Mouse (Mus musculus) thymus, adult 2 months (tissue): ENCODE data around the gene Rasa3. TPM values are rescaled to one million over a fixed set of nuclear protein-coding genes. Genes with fewer than 3 reads are reported as not detected.

ENCODE experiments used
- DNase-seq: peaks from one replicate; pipeline ENCODE4 v3.0.0; 2021
- H3K27ac ChIP-seq: fragments of 200-500 bp; 2 replicates; pipeline ENCODE4 v1.5.1; 2012; ENCODE audit warnings: low read length, control low read depth; ENCODE audit not compliant: control insufficient read depth, insufficient read depth
- H3K27me3 ChIP-seq: fragments of 200-500 bp; 2 replicates; pipeline ENCODE4 v1.6.1; 2012; ENCODE audit warnings: mild to moderate bottlenecking, low read length, moderate library complexity, mixed read lengths; ENCODE audit not compliant: control insufficient read depth, insufficient read depth
- H3K36me3 ChIP-seq: fragments of 200-500 bp; 2 replicates; pipeline ENCODE4 v1.6.1; 2012; ENCODE audit warnings: mild to moderate bottlenecking, low read length, moderate library complexity; ENCODE audit not compliant: control insufficient read depth, insufficient read depth
- H3K4me1 ChIP-seq: fragments of 200-500 bp; replicated peaks from 2 replicates; pipeline ENCODE4 v1.6.1; 2012; ENCODE audit warnings: low read length; ENCODE audit not compliant: control insufficient read depth, insufficient read depth
- H3K4me3 ChIP-seq: fragments of 200-500 bp; 2 replicates; pipeline ENCODE4 v1.5.1; 2012; ENCODE audit warnings: mild to moderate bottlenecking, low read length, control low read depth, moderate library complexity; ENCODE audit not compliant: control insufficient read depth, insufficient read depth
- CTCF ChIP-seq: fragments of 200-500 bp; IDR thresholded peaks from 2 replicates; pipeline ENCODE4 v1.5.1; 2012; ENCODE audit warnings: mild to moderate bottlenecking, control low read depth, low read length, moderate library complexity, borderline replicate concordance; ENCODE audit not compliant: control insufficient read depth, poor library complexity, insufficient read depth; ENCODE audit errors: extremely low read depth
- POLR2A ChIP-seq: fragments of 200-500 bp; IDR thresholded peaks from 2 replicates; pipeline ENCODE4 v1.6.1; 2012; ENCODE audit warnings: mild to moderate bottlenecking, low read length, control low read depth, moderate library complexity; ENCODE audit not compliant: control insufficient read depth, poor library complexity, insufficient read depth; ENCODE audit errors: extremely low read depth
- WGBS: fragments of 180-500 bp; shearing (Covaris S2); methylation state at CpG from one replicate; pipeline ENCODE4 v1.1.7; 2018; 5-methylcytosine and 5-hydroxymethylcytosine counted together
- polyA plus RNA-seq: library from polyadenylated mRNA; depleted of rRNA; stranded (reverse); fragments of >200 nt; gene quantifications from 2 replicates; pipeline ENCODE4 v1.2.3, GENCODE M21; 2012

Gene Rasa3
- polyA plus RNA-seq, 1 experiment = 57.5 TPM

DNA sequence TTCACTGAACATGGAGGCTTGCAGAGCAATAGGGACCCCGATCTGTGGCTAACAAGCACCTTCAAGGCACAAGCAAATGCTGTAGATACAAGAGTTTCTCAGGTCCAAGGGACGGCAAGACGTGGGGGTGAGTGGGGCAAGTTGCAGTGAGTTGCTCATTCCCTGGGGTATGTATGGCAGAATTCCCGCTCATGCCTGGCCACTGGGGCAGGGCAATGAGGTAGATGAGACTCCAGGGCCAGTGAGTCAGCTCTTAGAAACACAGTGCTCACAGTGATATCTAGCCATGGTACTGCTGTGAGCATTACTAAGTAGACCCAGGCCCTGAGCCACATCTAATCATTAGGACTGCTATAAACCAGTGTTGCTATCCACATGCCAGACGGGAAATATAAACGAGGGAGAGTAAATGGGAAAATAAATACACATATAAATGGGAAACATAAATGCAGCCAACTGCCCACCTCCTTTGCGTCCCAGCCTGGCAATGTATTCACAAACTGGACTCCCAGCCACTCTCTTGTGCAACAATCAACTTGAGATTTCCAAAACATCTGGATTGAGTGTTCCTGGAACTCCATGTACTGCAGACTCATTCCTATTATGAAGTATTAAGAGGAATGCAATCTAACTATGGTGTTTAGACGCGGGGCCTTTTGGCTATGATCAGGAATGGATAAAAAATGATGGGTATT is 57.0 kb downstream of the Rasa3 start:
- 93% methylated on average over 9 of the region's 9 CpGs for WGBS
- no peak for DNase-seq
- TF ChIP-seq CTCF (no peak), POLR2A (no peak)
- H3K27ac ChIP-seq = 0 out of 2 replicates have a peak overlapping the region, but pooled peaks have one; percentile 15
- no peak overlapping the region for H3K4me3 ChIP-seq
- peaks cover 17% of the 10 kb centered on the region for H3K4me1 ChIP-seq
- H3K27me3 ChIP-seq = no peaks in the 10 kb centered on the region
- no peaks in the 10 kb centered on the region for H3K36me3 ChIP-seq

DNA sequence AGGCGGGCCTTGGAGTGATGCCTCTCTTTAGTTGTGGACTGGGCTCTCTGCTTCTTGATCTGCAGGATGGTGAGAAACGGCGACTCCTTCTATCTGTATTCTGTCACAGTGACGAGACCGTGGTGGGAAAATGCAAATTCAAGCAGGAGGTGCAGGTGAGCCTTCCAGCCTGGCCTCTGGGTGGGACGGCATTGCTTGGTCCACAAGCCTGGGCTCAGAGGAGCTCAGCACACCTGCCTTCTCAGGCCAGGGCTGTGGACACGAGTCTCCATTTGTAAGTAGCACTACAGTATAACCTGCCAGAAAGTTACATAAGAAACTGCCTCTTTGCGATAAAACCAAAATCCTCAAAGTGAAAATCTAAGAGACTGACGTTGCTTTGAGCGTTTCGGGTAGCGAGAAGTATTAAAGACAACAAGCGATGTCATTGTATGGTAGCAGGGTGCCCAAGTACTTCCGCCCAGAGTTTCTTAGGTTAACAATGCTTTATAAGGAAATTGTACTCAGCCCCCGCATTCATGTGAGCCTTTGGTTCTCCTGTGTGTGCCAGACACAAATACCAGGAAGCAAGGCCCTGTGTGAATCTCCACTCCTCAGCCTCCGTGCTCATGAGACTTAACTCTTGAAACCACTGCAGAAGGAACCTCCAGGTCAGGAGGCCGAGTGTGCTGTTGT is 60.4 kb downstream of the Rasa3 start:
- H3K27me3 ChIP-seq = no peaks in the 10 kb centered on the region
- H3K4me1 ChIP-seq = peaks cover 4% of the 10 kb centered on the region
- TF ChIP-seq CTCF (no peak), POLR2A (no peak)
- H3K27ac ChIP-seq = no peak overlapping the region
- H3K36me3 ChIP-seq = no peaks in the 10 kb centered on the region
- DNase-seq = no peak
- H3K4me3 ChIP-seq = no peak overlapping the region
- WGBS = 86% methylated on average over 17 of the region's 17 CpGs

DNA sequence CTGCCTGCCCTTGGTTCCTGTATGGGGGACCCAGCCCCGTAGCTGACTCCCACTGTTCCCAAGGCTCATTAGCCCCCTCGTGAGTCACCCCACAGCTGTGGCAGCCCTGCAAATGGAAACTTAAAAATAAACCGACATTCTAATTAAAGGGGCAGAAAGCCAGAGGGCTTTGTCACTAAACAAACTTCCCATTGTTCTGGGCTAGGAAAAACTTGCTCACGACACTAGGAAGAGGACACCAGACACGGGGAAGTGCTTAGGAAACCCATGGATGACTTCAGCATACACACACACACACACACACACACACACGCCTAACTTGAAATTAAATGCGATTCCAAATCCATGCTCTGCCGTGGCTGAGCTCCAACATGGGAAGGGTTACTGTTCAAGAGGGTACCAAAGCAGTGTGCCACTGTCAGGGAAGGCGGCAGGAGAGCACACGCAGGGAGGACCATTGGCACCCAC is 62.4 kb downstream of the Rasa3 start:
- Histone ChIP-seq H3K36me3 (no peaks in the 10 kb centered on the region), H3K27me3 (no peaks in the 10 kb centered on the region), H3K4me3 (no peak overlapping the region), H3K4me1 (peaks cover under 1% of the 10 kb centered on the region), H3K27ac (no peak overlapping the region)
- WGBS = 85% methylated on average over 10 of the region's 10 CpGs
- TF ChIP-seq POLR2A (no peak), CTCF (no peak)
- no peak for DNase-seq

DNA sequence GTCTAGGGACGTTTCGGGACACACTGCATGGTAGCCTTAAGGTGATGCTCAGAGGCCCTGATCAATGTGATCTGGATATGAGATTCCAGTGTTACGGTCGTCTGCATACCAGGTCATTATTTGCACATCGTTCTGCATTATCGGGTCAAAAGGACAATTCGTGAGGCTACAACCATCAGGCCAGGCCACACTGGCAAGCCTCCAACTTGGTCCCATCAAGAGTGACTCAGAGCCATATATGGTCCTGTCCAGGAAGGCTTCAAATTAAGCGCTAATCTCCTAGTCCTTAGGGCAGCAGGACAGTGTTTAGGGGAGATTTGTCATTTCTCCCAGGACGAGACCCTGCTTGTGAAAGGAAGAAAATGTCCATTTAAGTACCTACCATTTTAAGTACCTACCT is 63.3 kb downstream of the Rasa3 start:
- H3K4me3 ChIP-seq = no peak overlapping the region
- no peaks in the 10 kb centered on the region for H3K27me3 ChIP-seq
- WGBS = 96% methylated on average over 9 of the region's 9 CpGs
- H3K27ac ChIP-seq = no peak overlapping the region
- no peak for DNase-seq
- no peak for TF ChIP-seq CTCF
- H3K4me1 ChIP-seq = peaks cover 1% of the 10 kb centered on the region
- H3K36me3 ChIP-seq = no peaks in the 10 kb centered on the region

DNA sequence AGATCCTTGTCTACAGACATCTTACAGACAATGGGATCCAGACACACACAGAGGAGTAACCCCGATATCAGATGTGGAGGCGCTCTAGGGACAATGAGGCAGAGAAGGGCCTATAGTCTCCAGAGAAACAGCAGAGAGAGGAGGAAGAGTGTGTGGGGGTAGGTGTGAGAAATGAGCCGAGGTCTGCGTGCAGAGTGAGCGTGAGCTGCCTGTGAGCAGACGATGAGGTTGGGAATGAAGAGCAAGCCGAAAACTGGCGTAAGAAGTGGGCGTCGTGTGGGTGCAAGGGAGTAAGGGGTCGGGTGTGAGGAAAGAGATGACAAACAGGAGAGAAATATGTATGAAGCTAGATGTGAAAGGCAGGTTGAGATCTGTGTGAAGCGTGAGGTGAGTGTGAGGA is 65.7 kb downstream of the Rasa3 start:
- Histone ChIP-seq H3K36me3 (no peaks in the 10 kb centered on the region), H3K4me1 (peaks cover 5% of the 10 kb centered on the region), H3K27me3 (no peaks in the 10 kb centered on the region), H3K27ac (no peak overlapping the region), H3K4me3 (no peak overlapping the region)
- no peak for DNase-seq
- WGBS = 98% methylated on average over 12 of the region's 12 CpGs
- TF ChIP-seq POLR2A = no peak
- TF ChIP-seq CTCF = no peak

DNA sequence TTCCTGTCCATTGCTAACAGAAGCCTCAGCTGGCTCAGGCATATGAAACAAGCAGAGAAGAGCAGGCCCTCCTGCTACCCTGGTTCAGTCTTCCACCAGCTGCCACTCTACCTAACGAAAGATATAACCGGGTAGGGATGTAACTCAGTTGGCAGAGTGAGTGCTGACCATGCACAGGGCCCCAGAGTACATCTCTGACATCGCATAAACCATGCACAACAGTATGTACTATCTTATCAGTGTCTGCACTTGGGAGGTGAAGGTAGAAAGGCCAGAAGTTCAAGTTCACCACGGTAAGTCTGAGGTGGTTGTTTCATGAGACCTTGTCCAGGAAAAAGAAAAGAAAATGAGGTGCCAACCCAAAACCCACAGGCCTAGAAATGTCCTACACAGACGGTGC is 67.4 kb downstream of the Rasa3 start:
- no peak for DNase-seq
- 88% methylated on average over 5 of the region's 5 CpGs for WGBS
- Histone ChIP-seq H3K4me1 (peaks cover 5% of the 10 kb centered on the region), H3K27ac (no peak overlapping the region), H3K4me3 (no peak overlapping the region), H3K36me3 (no peaks in the 10 kb centered on the region), H3K27me3 (no peaks in the 10 kb centered on the region)
- no peak for TF ChIP-seq CTCF

DNA sequence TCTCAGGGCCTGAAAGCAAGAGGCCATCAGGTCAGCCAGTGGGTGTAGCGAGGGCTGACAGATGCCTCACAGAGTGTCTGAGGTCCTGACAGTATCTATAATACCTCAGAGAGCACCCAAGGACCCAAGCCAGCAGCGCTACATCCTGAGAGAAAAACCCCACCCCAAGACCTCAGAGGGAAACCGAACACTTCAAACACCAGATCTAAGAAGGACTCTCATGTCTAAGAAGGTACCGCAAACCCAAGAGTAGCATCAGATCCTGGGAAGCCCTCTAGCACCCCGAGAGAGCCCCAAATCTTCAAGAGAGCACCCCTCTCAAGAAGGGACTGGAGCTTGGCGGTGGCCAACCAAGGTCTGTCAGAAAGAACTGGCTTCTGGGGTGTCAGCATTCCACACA is 68.5 kb downstream of the Rasa3 start:
- Histone ChIP-seq H3K4me1 (peaks cover 5% of the 10 kb centered on the region), H3K36me3 (no peaks in the 10 kb centered on the region), H3K4me3 (no peak overlapping the region), H3K27ac (no peak overlapping the region), H3K27me3 (no peaks in the 10 kb centered on the region)
- no peak for TF ChIP-seq POLR2A
- TF ChIP-seq CTCF = no peak
- no peak for DNase-seq
- 77% methylated on average over 6 of the region's 6 CpGs for WGBS
